Mouse (Mus musculus): ENCODE results near the gene Slc6a11. TPM values are rescaled to one million over a fixed set of nuclear protein-coding genes. Genes with fewer than 3 reads are reported as not detected.
A peak's percentile ranks its signal among the peaks of the same experiment; 100 is the strongest.

The Slc6a11 gene
- polyA plus RNA-seq (2016; fragmentation: Nextera tagmentation; extraction: Ambion mirVana): 1.2 and 1.9 TPM in 2 replicates

- Histone ChIP-seq H3K9me3 (no peaks in the 10 kb centered on the region), H3K9ac (peak within 1 kb of the TSS; percentile 68), H3K27ac (no peak within 1 kb of the TSS), H3K4me2 (peak within 1 kb of the TSS; percentile 98), H3K36me3 (replicated peaks) (no peaks in the 10 kb centered on the region), H3K4me1 (peaks cover 6% of the 10 kb centered on the region), H3K4me3 (replicated peaks) (peak within 1 kb of the TSS; percentile 61), H3K27me3 (peaks cover 53% of the 10 kb centered on the region)
- WGBS: 3% methylated on average over 75 of the region's 76 CpGs
- peak; percentile 51; the same call in 1 of the 2 replicates for ATAC-seq (ENCODE audit: low FRiP score)
These were observed at the start of gene Slc6a11 for GRCm38 (mm10) chr6:114131122-114131872. Gene Slc6a11, plus strand, starts transcription at chr6:114131241.

- Histone ChIP-seq H3K4me1 (peaks cover 2% of the 10 kb centered on the region; the same call in 1 of the 2 replicates), H3K9me3 (no peaks in the 10 kb centered on the region), H3K27ac (no peak overlapping the region), H3K36me3 (replicated peaks) (no peaks in the 10 kb centered on the region), H3K4me2 (no peak overlapping the region), H3K4me3 (replicated peaks) (no peak overlapping the region), H3K9ac (no peak overlapping the region), H3K27me3 (peaks cover 20% of the 10 kb centered on the region)
- ATAC-seq (ENCODE audit: low FRiP score): no peak
- 26% methylated on average over 7 of the region's 7 CpGs for WGBS
These were observed 43.9 kb upstream of the Slc6a11 start for GRCm38 (mm10) chr6:114087106-114087505.

- peak; percentile 49; the same call in 1 of the 2 replicates for ATAC-seq (ENCODE audit: low FRiP score)
- no peak overlapping the region for H3K4me2 ChIP-seq
- peaks cover 18% of the 10 kb centered on the region for H3K4me1 ChIP-seq
- no peaks in the 10 kb centered on the region for H3K36me3 ChIP-seq (replicated peaks)
- H3K27ac ChIP-seq: no peak overlapping the region
- 13% methylated on average over 5 of the region's 5 CpGs for WGBS
- no peaks in the 10 kb centered on the region for H3K9me3 ChIP-seq
- no peak overlapping the region for H3K9ac ChIP-seq
- peaks cover 20% of the 10 kb centered on the region for H3K27me3 ChIP-seq
- H3K4me3 ChIP-seq (replicated peaks): no peak overlapping the region
These were observed 41.4 kb upstream of the Slc6a11 start for GRCm38 (mm10) chr6:114089626-114090025.

- 31% methylated on average over 8 of the region's 9 CpGs for WGBS
- H3K4me2 ChIP-seq: no peak overlapping the region
- ATAC-seq (ENCODE audit: low FRiP score): 0 out of 2 replicates have a peak, but pooled peaks have one; percentile 7
- no peaks in the 10 kb centered on the region for H3K9me3 ChIP-seq
- H3K4me3 ChIP-seq (replicated peaks): no peak overlapping the region
- H3K27me3 ChIP-seq: peaks cover 18% of the 10 kb centered on the region
- no peak overlapping the region for H3K27ac ChIP-seq
- no peaks in the 10 kb centered on the region for H3K36me3 ChIP-seq (replicated peaks)
- peaks cover 20% of the 10 kb centered on the region for H3K4me1 ChIP-seq
- H3K9ac ChIP-seq: no peak overlapping the region
These were observed 38.8 kb upstream of the Slc6a11 start for GRCm38 (mm10) chr6:114092216-114092615.

- Histone ChIP-seq H3K4me2 (peak overlapping the region; percentile 4; the same call in 1 of the 2 replicates), H3K4me3 (replicated peaks) (no peak overlapping the region)
These were observed 36.8 kb upstream of the Slc6a11 start for GRCm38 (mm10) chr6:114094251-114094650.

GRCm38 (mm10) chr6:114096574-114096973 lies 34.5 kb upstream of the Slc6a11 start:
- no peaks in the 10 kb centered on the region for H3K9me3 ChIP-seq
- H3K4me2 ChIP-seq: no peak overlapping the region
- no peak overlapping the region for H3K27ac ChIP-seq
- no peak for ATAC-seq (ENCODE audit: low FRiP score)
- no peaks in the 10 kb centered on the region for H3K27me3 ChIP-seq
- WGBS: 83% methylated on average over 6 of the region's 6 CpGs
- no peak overlapping the region for H3K9ac ChIP-seq
- H3K36me3 ChIP-seq (replicated peaks): no peaks in the 10 kb centered on the region
- peaks cover 20% of the 10 kb centered on the region for H3K4me1 ChIP-seq
- no peak overlapping the region for H3K4me3 ChIP-seq (replicated peaks)

More at GRCm38 (mm10) chr6:114094251-114094650, 36.8 kb upstream of the Slc6a11 start:
- WGBS: 61% methylated on average over 16 of the region's 16 CpGs
- no peak overlapping the region for H3K9ac ChIP-seq
- H3K36me3 ChIP-seq (replicated peaks): no peaks in the 10 kb centered on the region
- H3K9me3 ChIP-seq: no peaks in the 10 kb centered on the region
- peaks cover 20% of the 10 kb centered on the region for H3K4me1 ChIP-seq
- peak; percentile 70 for ATAC-seq (ENCODE audit: low FRiP score)
- H3K27me3 ChIP-seq: no peaks in the 10 kb centered on the region
- peak overlapping the region; percentile 37; the same call in 1 of the 2 replicates for H3K27ac ChIP-seq

GRCm38 (mm10) chr6:114101923-114102322 lies 29.1 kb upstream of the Slc6a11 start:
- Histone ChIP-seq H3K4me1 (peaks cover 9% of the 10 kb centered on the region; the same call in 1 of the 2 replicates), H3K9me3 (no peaks in the 10 kb centered on the region), H3K36me3 (replicated peaks) (no peaks in the 10 kb centered on the region), H3K27me3 (no peaks in the 10 kb centered on the region), H3K9ac (no peak overlapping the region), H3K4me2 (no peak overlapping the region), H3K4me3 (replicated peaks) (no peak overlapping the region), H3K27ac (no peak overlapping the region)
- 86% methylated on average over 8 of the region's 8 CpGs for WGBS
- ATAC-seq (ENCODE audit: low FRiP score): no peak

GRCm38 (mm10) chr6:114119507-114119906 lies 11.5 kb upstream of the Slc6a11 start:
- Histone ChIP-seq H3K9me3 (no peaks in the 10 kb centered on the region), H3K27me3 (no peaks in the 10 kb centered on the region), H3K27ac (no peak overlapping the region), H3K4me3 (replicated peaks) (no peak overlapping the region), H3K4me2 (no peak overlapping the region), H3K4me1 (no peaks in the 10 kb centered on the region), H3K9ac (no peak overlapping the region), H3K36me3 (replicated peaks) (no peaks in the 10 kb centered on the region)
- WGBS: 42% methylated on average over 5 of the region's 5 CpGs
- ATAC-seq (ENCODE audit: low FRiP score): no peak

GRCm38 (mm10) chr6:114125530-114125929 lies 5.5 kb upstream of the Slc6a11 start:
- Histone ChIP-seq H3K9me3 (no peaks in the 10 kb centered on the region), H3K9ac (no peak overlapping the region), H3K27me3 (peaks cover 25% of the 10 kb centered on the region), H3K27ac (no peak overlapping the region), H3K4me2 (no peak overlapping the region), H3K36me3 (replicated peaks) (no peaks in the 10 kb centered on the region), H3K4me1 (no peaks in the 10 kb centered on the region), H3K4me3 (replicated peaks) (no peak overlapping the region)
- ATAC-seq (ENCODE audit: low FRiP score): no peak
- WGBS: 74% methylated on average over 5 of the region's 5 CpGs

- no peak overlapping the region for H3K4me2 ChIP-seq
- ATAC-seq (ENCODE audit: low FRiP score): no peak
- no peak overlapping the region for H3K27ac ChIP-seq
- H3K4me1 ChIP-seq: peaks cover 6% of the 10 kb centered on the region
- H3K4me3 ChIP-seq (replicated peaks): no peak overlapping the region
- no peaks in the 10 kb centered on the region for H3K9me3 ChIP-seq
- H3K27me3 ChIP-seq: peaks cover 53% of the 10 kb centered on the region
- WGBS: 70% methylated on average over 3 of the region's 3 CpGs
- no peaks in the 10 kb centered on the region for H3K36me3 ChIP-seq (replicated peaks)
- H3K9ac ChIP-seq: no peak overlapping the region
These were observed 1.4 kb downstream of the Slc6a11 start for GRCm38 (mm10) chr6:114132472-114132871.

GRCm38 (mm10) chr6:114132916-114133315 lies 1.9 kb downstream of the Slc6a11 start:
- H3K4me1 ChIP-seq: peaks cover 6% of the 10 kb centered on the region
- no peak for ATAC-seq (ENCODE audit: low FRiP score)
- no peak overlapping the region for H3K9ac ChIP-seq
- no peak overlapping the region for H3K4me3 ChIP-seq (replicated peaks)
- peaks cover 53% of the 10 kb centered on the region for H3K27me3 ChIP-seq
- H3K27ac ChIP-seq: no peak overlapping the region
- no peaks in the 10 kb centered on the region for H3K36me3 ChIP-seq (replicated peaks)
- no peak overlapping the region for H3K4me2 ChIP-seq
- no peaks in the 10 kb centered on the region for H3K9me3 ChIP-seq
- WGBS: 84% methylated on average over 8 of the region's 8 CpGs

GRCm38 (mm10) chr6:114138970-114139369 lies 7.9 kb downstream of the Slc6a11 start:
- Histone ChIP-seq H3K27me3 (0 out of 2 replicates have a peak, but pooled peaks cover 7% of the 10 kb centered on the region), H3K4me1 (peaks cover 6% of the 10 kb centered on the region), H3K9ac (no peak overlapping the region), H3K4me2 (no peak overlapping the region), H3K4me3 (replicated peaks) (no peak overlapping the region), H3K36me3 (replicated peaks) (no peaks in the 10 kb centered on the region), H3K9me3 (no peaks in the 10 kb centered on the region), H3K27ac (no peak overlapping the region)
- WGBS: 88% methylated on average over 8 of the region's 8 CpGs
- no peak for ATAC-seq (ENCODE audit: low FRiP score)

- WGBS: 83% methylated on average over 3 of the region's 3 CpGs
- no peaks in the 10 kb centered on the region for H3K36me3 ChIP-seq (replicated peaks)
- H3K27ac ChIP-seq: no peak overlapping the region
- no peak for ATAC-seq (ENCODE audit: low FRiP score)
- H3K9ac ChIP-seq: no peak overlapping the region
- H3K9me3 ChIP-seq: no peaks in the 10 kb centered on the region
- no peak overlapping the region for H3K4me2 ChIP-seq
- H3K4me1 ChIP-seq: peaks cover 15% of the 10 kb centered on the region
- no peaks in the 10 kb centered on the region for H3K27me3 ChIP-seq
- H3K4me3 ChIP-seq (replicated peaks): no peak overlapping the region
These were observed 10.4 kb downstream of the Slc6a11 start for GRCm38 (mm10) chr6:114141481-114141880.

All from forebrain, embryonic 12.5 days (tissue).